Mouse (Mus musculus) splenic B cell, adult 2 months (primary cell): ENCODE results near the gene Klhl2.

Experiments
- DNase-seq: peaks from one replicate; pipeline ENCODE4 v3.0.0-alpha.2; 2011; ENCODE audit warnings: low read depth, low spot score
- H3K27me3 ChIP-seq: 2 replicates; pipeline ENCODE4 v1.6.1; 2012; ENCODE audit warnings: mild to moderate bottlenecking, low read length, moderate library complexity, mixed read lengths; ENCODE audit not compliant: control insufficient read depth, poor library complexity, insufficient read depth, severe bottlenecking
- H3K36me3 ChIP-seq: 2 replicates; pipeline ENCODE4 v1.6.1; 2012; ENCODE audit warnings: mild to moderate bottlenecking, low read length, moderate library complexity, mixed read lengths; ENCODE audit not compliant: control insufficient read depth, poor library complexity, insufficient read depth, severe bottlenecking

Klhl2 gene

GRCm38 (mm10) chr8:64849897-64850541 lies at the start of gene Klhl2:
Gene Klhl2 (minus strand): TSS chr8:64850017.
- Histone ChIP-seq H3K27me3 (no peaks in the 10 kb centered on the region), H3K36me3 (no peaks in the 10 kb centered on the region)
- peak; percentile 79 for DNase-seq

- Histone ChIP-seq H3K36me3 (no peaks in the 10 kb centered on the region), H3K27me3 (no peaks in the 10 kb centered on the region)
- no peak for DNase-seq
Observed at GRCm38 (mm10) chr8:64898710-64899109, 48.9 kb upstream of the Klhl2 start.

GRCm38 (mm10) chr8:64896731-64897130 lies 46.9 kb upstream of the Klhl2 start:
- Histone ChIP-seq H3K36me3 (no peaks in the 10 kb centered on the region), H3K27me3 (no peaks in the 10 kb centered on the region)
- DNase-seq: no peak

GRCm38 (mm10) chr8:64880619-64881200 lies 30.9 kb upstream of the Klhl2 start:
- no peak for DNase-seq
- no peaks in the 10 kb centered on the region for H3K36me3 ChIP-seq
- no peaks in the 10 kb centered on the region for H3K27me3 ChIP-seq

- Histone ChIP-seq H3K27me3 (no peaks in the 10 kb centered on the region), H3K36me3 (no peaks in the 10 kb centered on the region)
- no peak for DNase-seq
Observed at GRCm38 (mm10) chr8:64877630-64878312, 28.0 kb upstream of the Klhl2 start.

GRCm38 (mm10) chr8:64871469-64872165 lies 21.8 kb upstream of the Klhl2 start:
- DNase-seq: no peak
- Histone ChIP-seq H3K27me3 (no peaks in the 10 kb centered on the region), H3K36me3 (no peaks in the 10 kb centered on the region)

GRCm38 (mm10) chr8:64870218-64870617 lies 20.4 kb upstream of the Klhl2 start:
- Histone ChIP-seq H3K36me3 (no peaks in the 10 kb centered on the region), H3K27me3 (no peaks in the 10 kb centered on the region)
- DNase-seq: no peak

GRCm38 (mm10) chr8:64849091-64849896 lies 523 bp downstream of the Klhl2 start:
- Histone ChIP-seq H3K36me3 (no peaks in the 10 kb centered on the region), H3K27me3 (no peaks in the 10 kb centered on the region)
- DNase-seq: no peak

- no peak for DNase-seq
- H3K36me3 ChIP-seq: no peaks in the 10 kb centered on the region
- no peaks in the 10 kb centered on the region for H3K27me3 ChIP-seq
Observed at GRCm38 (mm10) chr8:64848245-64848785, 1.5 kb downstream of the Klhl2 start.

GRCm38 (mm10) chr8:64847650-64848049 lies 2.2 kb downstream of the Klhl2 start:
- DNase-seq: peak; percentile 9
- H3K36me3 ChIP-seq: no peaks in the 10 kb centered on the region
- no peaks in the 10 kb centered on the region for H3K27me3 ChIP-seq

- Histone ChIP-seq H3K27me3 (no peaks in the 10 kb centered on the region), H3K36me3 (no peaks in the 10 kb centered on the region)
- peak; percentile 23 for DNase-seq
Observed at GRCm38 (mm10) chr8:64847241-64847640, 2.6 kb downstream of the Klhl2 start.

GRCm38 (mm10) chr8:64845314-64845713 lies 4.5 kb downstream of the Klhl2 start:
- no peak for DNase-seq
- H3K27me3 ChIP-seq: no peaks in the 10 kb centered on the region

GRCm38 (mm10) chr8:64844043-64844481 lies 5.8 kb downstream of the Klhl2 start:
- H3K27me3 ChIP-seq: no peaks in the 10 kb centered on the region
- no peaks in the 10 kb centered on the region for H3K36me3 ChIP-seq
- DNase-seq: no peak

More at GRCm38 (mm10) chr8:64845314-64845713, 4.5 kb downstream of the Klhl2 start:
- H3K36me3 ChIP-seq: no peaks in the 10 kb centered on the region

GRCm38 (mm10) chr8:64843168-64843567 lies 6.6 kb downstream of the Klhl2 start:
- H3K36me3 ChIP-seq: no peaks in the 10 kb centered on the region
- no peaks in the 10 kb centered on the region for H3K27me3 ChIP-seq
- no peak for DNase-seq
